Mouse (Mus musculus) testis, postnatal 10 days (tissue): ENCODE results near the gene Gm21981.
"Not testable (repeated sequence)": the region's sequence is repeated elsewhere in the genome, so short reads cannot be mapped to it uniquely, and the experiment has no call there.

Source experiments
- DNase-seq: peaks from one replicate; pipeline ENCODE4 v3.0.0; 2021; ENCODE audit warnings: low spot score

Gene Gm21981

GRCm38 (mm10) chr17:47663009-47663713 is 31.1 kb downstream of the Gm21981 start:
- DNase-seq, result no peak

GRCm38 (mm10) chr17:47658741-47659243 is 35.5 kb downstream of the Gm21981 start:
- DNase-seq, result no peak

- DNase-seq, result no peak
Measured at GRCm38 (mm10) chr17:47657901-47658300, 36.4 kb downstream of the Gm21981 start.

GRCm38 (mm10) chr17:47655697-47656096 is 38.6 kb downstream of the Gm21981 start:
- no peak for DNase-seq

- DNase-seq, result not testable (repeated sequence)
Measured at GRCm38 (mm10) chr17:47654346-47654745, 39.9 kb downstream of the Gm21981 start.

- DNase-seq, result no peak
Measured at GRCm38 (mm10) chr17:47651953-47652352, 42.3 kb downstream of the Gm21981 start.

- DNase-seq, result no peak
Measured at GRCm38 (mm10) chr17:47648966-47649365, 45.3 kb downstream of the Gm21981 start.

- DNase-seq, result peak; percentile 75
Measured at GRCm38 (mm10) chr17:47646683-47647082, 47.6 kb downstream of the Gm21981 start.

GRCm38 (mm10) chr17:47642992-47643391 is 51.3 kb downstream of the Gm21981 start:
- no peak for DNase-seq
